Mouse (Mus musculus) heart, embryonic 14.5 days (tissue): ENCODE measurements around the gene Abhd12b. TPM values are rescaled to one million over a fixed set of nuclear protein-coding genes. Genes with fewer than 3 reads are reported as not detected.

Source experiments
- polyA plus RNA-seq: library from polyadenylated mRNA; unstranded; fragments of >200 nt; fragmentation: Nextera tagmentation; extraction: Ambion mirVana; gene quantifications from 2 replicates; pipeline ENCODE4 v1.2.1, GENCODE M21; 2014

Gene Abhd12b
- polyA plus RNA-seq, 1 experiment from 2014 or later = not detected

Other genes with a start within 250 kb of the Abhd12b start
- gene Sav1, start 167.1 kb upstream of the Abhd12b start, polyA plus RNA-seq = 7.9 and 8.2 TPM in 2 replicates
- 10.8 and 11.5 TPM in 2 replicates for gene Nin, start 40.4 kb upstream of the Abhd12b start, polyA plus RNA-seq
- gene Pygl, start 77.3 kb downstream of the Abhd12b start, polyA plus RNA-seq = 37.4 and 41.4 TPM in 2 replicates
- gene Trim9, start 193.5 kb downstream of the Abhd12b start, polyA plus RNA-seq = 0.30 and 0.35 TPM in 2 replicates